Mouse (Mus musculus): ENCODE data around the gene Ppp2r1b.
A peak's percentile ranks its signal among the peaks of the same experiment; 100 is the strongest.
"Not testable (repeated sequence)": the region's sequence is repeated elsewhere in the genome, so short reads cannot be mapped to it uniquely, and the experiment has no call there.

The Ppp2r1b gene

DNA sequence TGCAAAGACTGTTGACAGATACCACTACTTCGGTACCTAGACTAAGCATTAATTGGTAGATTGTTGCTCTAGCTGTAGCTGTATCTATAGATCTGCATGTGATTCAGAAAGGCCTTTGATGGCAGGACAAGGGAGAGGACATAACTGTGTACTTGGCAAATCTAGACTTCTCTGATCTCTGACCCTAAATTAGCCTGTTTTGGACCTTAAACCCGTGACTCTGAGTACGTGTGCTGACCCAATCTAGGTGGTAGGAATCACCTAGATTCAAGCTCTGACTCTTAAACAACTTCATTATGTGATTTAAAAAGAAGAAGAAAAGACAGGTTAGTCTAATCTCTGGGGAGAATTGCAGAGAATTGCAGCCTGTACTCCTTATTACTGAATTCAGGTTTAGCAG lies at the start of gene Ppp2r1b:
Gene Ppp2r1b, plus strand, starts transcription at position 221 of the 400 bp plus-strand sequence.
- DNase-seq = no peak

DNA sequence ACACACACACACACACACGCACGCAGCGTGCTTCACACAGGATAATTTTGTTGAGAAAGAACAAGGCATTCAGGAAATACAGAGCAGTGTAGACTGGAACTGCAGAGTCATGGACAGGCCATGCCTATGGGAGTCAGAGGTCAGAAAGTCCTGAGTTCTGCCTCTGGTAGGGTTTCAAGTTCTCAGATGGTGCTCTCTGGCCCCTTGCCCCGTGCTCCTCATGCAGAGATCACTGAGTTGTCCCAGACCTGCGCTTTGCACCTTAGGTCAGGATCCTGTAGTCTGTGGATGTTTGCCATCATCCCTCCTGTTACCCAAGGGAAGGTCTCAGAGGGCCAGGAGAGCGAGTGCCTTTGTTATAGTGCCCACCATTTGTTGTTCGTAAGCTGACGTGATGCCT lies 48.3 kb upstream of the Ppp2r1b start:
- DNase-seq = no peak

DNA sequence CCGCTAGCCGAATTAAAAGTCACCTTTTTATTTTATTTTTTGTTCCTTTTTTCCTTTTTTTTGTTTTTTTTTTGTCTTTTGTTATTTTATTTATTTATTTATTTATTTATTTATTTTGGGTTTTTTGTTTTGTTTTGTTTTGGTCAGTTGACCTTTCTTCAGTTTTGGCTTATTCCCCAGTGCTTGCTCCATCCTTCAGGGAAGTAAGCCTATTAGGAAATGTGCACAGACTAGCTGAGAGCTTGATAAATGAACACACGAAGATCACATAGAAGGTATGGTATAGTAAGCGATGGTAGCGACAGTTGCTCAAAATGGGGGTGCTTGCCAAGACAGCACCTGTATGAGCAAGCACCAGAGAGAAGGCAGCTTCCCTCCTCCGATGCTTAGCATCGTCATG lies 47.5 kb upstream of the Ppp2r1b start:
- no peak for DNase-seq

DNA sequence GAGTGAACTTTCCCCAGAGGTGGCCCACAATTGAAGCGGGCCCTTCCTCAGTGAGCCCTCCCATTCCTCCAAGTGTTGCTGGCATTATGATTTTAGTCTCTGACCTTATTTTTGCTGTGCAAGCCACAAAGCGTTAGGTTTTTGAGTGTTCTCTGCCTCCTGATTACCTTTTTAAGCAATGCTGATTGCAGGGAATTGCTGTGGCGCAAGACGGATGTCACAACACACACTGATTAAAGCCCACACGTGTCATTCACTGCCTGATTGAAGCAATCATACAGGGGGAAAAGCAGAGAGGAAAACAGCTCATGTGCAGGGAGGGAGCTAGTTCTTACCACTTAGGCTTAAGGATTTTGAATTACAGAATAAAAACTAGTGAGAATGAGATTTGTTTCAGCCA lies 46.7 kb upstream of the Ppp2r1b start:
- DNase-seq = no peak

DNA sequence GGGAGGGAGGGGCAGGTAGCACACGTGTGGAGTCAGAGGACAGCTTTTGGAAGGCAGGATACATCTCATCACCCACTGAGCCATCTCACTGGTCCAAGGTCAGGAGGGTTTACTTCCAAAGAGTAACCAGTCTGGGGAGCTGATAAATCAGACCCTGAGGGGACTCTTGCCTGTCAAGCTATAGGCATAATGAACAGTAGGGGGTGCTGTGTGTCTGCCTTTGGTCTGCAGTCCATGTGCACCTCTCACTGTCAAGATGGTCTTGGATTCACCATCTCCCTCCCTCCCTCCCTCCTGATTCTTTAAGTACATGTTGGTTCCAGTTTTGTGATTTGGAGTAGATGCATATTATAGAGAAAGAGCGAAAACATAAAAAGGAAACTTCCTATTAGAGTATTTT lies 44.1 kb upstream of the Ppp2r1b start:
- DNase-seq = peak; percentile 59 to 63

DNA sequence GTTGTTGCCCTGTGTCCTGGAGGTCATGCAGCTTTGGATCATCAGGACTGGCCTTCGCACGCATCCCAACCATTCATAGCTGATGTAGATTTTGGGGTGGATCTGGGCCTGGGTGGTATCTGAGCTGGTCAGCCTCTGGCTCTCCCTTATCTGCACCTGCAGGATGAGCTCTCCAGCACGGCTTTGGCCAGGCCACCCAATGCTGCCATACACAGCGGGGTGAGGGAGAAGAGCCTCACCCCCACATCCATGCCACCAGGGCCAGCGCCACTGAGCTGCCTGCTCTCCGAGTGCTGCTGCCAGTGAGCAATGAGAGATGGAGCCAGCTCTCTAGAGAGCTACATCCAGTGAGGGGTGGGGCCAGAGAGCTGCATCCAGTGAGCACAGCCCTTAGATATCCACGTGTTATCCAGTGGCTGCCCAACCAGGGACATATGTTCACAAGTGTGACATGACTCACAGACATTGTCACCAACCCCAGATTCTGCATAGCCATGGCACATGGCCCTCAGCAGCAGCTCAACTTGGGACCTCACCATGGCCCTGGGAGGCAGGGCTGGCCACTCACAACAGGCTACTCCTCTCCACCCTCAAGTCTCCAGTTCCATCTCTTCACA lies 41.9 kb upstream of the Ppp2r1b start:
- no peak for DNase-seq

DNA sequence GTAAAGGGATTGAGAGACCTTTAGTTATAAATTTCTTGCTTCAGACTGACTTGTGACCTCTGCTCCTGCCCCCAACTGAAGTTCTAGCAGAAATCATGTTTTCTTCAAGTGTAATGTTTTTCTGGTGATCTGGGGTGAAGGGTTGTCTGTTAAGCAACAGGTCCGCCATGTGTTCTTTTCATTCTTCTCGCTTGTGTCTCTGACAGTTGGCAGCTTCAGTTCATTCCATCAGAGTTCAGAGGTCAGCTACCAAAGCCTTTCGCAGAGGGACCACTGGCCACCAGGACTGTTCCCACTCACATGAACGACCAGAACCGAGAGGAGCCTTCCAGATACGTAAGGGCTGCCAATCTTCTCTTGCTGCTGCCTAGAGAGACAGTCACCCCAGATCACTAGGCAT lies 36.6 kb upstream of the Ppp2r1b start:
- DNase-seq = no peak

DNA sequence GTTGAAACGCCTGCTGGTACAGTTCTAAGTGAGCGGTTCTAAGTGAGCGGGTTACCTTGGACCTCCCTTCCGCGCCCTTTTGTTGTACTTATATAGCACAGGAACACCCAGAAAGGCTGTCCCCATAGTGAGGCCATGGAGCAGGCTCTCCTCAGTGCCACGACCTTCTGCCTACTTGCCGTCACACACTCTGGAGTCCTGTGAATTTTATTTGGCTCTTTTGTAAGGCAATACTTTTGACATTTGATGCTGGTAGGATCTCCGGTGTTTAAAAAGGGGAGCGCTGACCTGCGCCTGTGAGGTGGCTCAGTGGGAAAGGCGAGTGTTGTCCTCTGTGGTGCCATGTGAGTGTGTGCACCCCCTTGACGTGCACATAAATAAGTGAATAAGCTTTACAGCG lies 36.0 kb upstream of the Ppp2r1b start:
- no peak for DNase-seq

DNA sequence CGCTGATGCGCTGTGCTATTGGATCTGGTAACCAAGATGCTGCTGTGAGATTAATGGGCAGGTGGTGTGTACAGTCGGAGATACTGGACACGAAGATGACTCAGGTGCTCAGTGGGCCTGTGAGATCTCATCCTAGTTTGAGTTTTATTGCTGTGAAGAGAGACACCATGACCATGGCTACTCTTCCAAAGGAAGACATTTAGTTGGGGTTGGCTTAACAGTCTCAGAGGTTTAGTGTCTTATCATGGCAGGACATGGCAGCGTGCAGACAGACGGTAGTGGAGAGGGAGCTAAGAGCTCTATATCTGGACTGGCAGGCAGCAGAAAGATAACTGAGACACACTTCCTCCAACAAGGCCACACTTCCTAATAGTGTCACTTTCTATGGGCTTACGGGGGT lies 33.9 kb upstream of the Ppp2r1b start:
- DNase-seq = no peak

DNA sequence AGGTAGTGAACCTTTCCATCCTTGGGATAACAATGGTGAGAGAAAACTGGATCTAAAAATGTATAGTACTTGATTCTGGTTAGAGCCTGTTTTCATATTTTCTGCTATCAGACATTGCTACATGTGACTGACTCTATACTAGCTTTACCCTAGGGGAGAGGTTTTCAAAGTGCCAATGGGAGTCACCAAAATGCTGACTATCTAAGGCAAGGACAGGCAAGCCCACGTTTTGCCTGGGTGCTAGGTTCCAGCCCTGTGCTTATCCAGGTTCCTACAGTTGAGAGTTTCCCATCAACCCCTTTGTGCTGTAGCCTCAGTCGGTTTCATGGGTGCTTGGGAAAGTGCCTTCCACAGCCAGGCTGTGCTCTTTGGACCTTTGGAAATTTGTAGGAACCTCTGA lies 33.4 kb upstream of the Ppp2r1b start:
- DNase-seq = no peak

DNA sequence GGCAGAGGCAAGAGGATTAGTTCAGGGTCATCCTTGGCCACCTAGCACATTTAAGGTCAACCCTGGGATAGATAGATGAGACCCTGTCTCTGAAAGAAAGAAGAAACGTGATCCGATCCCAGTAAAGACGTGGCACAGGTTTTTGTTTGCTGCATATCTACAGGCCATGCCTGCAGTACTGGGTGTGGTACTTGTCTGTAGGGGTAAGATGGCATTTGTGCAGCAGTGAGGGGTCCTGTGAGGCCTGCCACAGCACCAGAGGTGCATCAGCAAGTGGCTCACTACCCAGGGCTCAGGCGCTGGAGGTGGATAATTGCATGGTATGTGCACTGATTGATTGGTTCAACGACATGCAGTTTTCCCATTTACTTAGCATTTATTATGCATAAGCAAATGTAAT lies 31.3 kb upstream of the Ppp2r1b start:
- no peak for DNase-seq

DNA sequence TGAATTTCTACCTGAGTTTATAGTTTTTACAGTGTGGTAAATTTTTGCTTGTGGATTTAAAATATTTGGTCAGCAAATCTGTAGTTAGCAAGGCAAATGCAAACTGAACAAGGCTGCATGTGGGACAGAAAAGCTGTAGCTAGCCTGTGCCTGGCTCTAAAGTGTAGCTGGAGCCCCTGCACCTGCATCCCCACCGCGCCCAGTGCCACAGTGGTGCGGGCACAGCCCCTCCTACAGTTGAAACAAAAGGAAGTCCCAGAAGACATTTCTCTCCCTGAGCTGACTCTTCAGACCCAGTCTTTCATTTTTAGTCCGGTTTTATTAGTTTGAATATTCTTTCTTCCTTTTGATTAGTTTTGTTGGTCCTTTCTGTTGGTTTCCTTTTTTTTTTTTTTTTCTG lies 29.4 kb upstream of the Ppp2r1b start:
- DNase-seq = no peak

DNA sequence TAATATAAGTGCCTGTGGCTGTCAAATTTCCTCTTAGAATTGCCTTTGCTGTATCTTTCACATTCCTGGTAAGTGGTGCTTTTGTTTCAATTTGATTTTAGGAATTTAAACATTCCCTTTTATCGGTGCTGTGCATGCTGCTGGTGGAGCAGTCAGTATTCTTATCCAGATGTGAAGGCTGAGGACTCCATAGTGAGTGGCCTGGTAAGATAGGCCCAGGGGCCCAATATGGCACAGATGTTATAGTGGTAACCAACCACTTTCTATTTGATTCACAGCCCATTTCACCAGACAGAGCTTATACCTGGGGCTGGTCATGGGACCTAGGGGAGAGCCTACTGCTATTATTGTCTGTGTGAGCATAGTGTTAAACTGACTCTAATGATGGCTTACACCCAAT lies 28.6 kb upstream of the Ppp2r1b start:
- DNase-seq = no peak

DNA sequence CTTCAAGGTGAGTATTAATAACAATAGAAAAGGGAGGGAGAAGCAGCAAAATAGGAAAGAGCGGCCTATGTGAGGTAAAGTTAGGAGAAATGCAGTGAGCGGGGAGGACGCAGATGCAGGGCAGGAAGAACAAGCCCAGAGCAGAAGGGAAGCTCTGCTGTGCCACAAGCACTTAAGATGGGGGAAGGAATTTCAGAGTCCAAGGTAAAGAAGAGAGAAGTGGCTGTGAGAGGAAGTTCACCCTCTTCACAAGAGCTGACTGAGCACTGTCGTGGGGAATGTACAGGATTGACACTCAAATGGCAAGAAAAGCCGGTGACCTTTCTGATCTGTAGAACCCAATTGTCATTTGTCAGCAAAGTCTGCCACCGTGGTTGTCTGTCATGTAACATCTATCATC lies 27.1 kb upstream of the Ppp2r1b start:
- DNase-seq = no peak

DNA sequence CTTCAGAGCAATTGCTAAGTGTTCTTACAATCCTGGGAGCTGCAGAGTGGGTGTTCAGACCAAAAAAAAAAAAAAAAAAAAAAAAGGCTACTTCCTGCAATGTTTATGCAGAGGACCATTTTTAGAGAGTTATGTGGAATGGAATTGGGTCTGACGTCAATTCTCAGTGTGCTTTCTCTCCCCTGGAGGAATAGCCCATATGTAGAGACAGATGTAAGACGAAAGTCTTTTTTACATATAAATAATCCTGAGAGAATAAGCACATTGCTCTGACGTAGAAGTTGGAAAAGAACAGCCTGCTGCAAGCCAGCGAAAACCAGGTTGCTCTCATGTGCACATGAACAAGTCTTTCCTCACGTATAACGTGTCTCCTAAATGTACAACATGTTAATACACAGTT lies 25.4 kb upstream of the Ppp2r1b start:
- no peak for DNase-seq

DNA sequence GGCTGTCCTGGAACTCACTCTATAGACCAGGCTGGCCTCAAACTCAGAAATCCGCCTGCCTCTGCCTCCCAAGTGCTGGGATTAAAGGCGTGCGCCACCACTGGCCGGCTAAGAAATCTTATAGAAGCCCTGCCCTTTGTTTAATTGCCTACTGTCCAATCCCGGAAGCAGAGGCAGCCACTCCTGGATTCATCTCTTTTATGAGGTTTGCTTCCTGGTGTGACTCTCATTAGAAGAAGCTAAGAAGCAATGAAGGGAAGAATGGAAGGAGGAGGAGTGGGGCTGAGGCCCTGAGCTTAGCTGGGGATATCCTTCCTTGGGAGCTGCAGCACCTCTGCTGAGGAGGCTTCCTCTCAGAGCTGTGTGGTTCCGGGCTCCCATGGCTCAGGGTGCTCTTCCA lies 23.4 kb upstream of the Ppp2r1b start:
- no peak for DNase-seq

DNA sequence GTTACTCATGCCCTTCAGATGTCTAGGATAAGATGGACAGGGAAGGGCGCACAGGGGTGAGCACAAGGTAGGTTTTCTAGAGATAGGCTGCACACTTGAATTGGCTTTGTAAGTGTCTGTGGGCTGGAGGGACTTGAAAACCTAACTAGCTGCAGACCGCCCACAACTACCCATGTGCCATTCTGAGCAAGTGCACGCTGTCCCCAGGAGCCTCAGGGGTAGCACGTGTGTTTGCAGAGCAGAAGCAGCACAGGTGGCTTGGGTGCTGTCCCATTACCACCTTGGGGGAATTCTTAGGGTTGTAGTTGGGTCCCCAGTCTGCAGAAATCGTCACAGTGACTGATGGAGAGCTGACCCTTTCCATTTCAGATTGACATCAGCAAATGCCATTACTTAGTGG lies 22.9 kb upstream of the Ppp2r1b start:
- DNase-seq = no peak

DNA sequence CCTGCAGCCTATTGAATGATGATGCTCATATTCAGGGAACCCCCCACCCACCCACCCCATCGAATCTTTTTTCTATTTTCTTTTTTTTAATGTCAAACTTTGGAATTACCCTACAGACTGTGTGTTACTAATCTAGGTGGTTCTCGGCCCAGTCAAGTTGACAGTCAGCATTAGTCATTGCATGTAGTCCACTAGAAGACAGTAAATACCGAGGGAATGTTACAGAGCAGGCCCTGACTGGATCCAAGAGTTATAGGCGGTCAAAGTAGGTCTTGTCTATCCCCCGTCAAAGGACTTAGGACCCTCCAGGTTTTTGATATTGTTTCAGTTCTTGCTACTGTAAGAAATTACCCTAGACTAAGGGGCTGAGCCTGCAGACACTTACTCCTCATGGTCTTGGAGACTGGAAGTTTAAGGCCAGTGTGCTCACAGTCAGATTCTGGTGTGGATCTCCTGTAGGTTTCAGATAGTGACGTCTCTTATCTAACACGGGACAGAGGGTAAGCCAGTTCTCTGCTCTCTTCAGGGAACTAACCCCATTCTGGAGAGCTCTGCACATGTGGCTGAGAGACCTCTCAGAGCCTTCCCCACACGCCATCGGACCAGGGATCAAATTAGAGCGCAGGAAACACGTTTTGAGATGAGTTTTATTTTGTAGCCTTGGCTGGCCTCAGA lies 21.2 kb upstream of the Ppp2r1b start:
- no peak for DNase-seq

DNA sequence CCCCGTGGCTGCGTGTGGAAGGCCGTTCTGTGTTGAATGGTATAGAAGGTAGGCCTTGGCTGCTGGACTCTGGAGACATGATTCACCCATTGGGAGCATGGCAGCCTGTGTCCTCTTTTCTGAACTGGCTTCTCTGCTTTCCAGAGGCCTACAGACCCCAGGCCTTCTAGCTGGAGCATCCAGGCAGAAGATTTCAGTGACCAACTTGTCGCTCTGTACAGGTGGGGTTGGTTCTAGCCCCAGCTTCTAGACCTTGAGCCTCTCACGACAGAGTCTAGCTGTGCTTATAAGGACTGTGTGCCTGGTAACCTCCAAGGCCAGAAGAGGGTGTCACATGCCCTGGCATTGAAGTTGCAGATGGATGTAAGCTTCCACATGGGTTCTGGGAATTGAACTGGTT lies 13.6 kb upstream of the Ppp2r1b start:
- DNase-seq = no peak

DNA sequence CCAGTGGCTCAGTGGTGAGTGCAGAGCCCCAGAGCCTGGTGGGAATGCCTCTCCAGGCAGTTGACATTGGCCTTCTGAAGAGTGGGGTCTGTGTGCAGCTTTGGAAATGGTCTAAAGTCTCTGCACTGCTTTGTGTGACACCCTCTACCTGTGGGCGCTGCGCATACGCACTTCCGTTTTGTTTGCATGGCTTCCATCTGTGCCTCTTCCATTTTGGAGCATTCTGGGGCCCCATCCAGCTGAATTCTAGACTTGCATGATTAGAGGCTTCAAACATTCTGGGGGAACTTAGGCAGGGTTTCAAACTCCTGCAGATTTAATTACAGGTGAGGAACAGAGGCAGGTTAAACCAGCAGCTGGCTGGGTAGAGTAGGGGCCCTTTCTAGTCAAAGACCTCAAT lies 12.9 kb upstream of the Ppp2r1b start:
- DNase-seq = no peak

DNA sequence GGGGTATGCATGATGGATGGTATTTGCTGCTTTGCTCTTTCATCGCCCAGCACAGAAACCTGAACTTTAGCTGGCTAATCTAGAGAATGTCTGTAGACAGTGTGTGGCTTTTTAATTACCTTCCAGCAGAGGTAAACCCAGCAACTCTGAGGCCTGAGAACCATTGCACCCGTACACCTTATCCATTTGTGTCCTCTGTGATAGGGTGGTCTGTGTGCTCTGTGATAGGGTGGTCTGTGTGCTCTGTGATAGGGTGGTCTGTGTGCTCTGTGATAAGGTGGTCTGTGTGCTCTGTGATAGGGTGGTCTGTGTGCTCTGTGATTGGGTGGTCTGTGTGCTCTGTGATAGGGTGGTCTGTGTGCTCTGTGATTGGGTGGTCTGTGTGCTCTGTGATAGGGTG lies 12.5 kb upstream of the Ppp2r1b start:
- DNase-seq = not testable (repeated sequence)

DNA sequence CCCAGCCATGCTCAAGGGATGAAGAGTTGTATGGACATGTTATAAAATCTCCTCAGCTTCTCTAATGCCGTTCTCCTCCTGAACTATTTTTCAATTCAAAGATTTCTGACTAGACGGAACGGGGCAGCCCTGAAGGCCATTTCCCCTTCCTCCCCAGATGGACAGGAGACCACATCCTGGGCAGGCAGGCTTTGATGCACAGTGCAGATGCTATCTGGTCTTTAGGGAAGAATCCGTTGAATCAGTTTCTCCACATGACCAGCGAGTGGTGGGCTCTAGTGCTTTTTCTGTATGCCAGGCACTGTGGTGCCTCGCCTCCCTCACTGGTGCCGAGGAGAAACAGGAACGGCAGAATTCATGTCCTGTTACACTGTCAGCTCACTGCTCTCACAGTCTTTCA lies 11.3 kb upstream of the Ppp2r1b start:
- DNase-seq = no peak

DNA sequence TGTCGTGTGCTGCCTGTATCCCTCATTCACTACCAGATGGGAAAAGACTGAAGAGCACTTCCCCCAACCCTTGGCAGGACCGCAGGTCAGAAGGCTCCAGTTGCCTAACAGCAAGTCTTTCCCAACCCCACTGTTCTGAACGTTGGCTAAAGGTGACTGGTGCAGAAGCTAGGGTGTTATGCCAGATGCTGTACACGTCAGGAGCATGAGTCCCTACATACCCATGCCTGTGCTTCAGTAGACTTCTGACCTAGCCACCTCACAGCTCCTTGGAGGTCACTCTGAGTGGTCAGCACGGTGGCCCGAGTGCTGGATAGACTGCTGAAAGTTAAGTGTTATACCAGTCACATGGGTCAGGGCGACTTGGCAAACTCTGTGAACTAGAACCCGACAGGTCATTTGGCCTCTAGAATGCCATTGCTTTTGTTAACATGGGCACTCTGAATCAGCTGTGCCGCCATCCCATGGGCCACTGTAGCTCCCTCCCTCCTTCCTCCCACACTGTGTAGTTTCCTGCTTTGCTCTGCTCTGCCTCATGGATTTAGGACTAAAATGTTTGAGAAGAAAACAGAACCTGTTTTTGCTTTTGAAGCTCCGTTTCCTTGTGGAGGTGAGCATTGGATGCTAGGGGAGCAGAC lies 9.9 kb upstream of the Ppp2r1b start:
- no peak for DNase-seq

DNA sequence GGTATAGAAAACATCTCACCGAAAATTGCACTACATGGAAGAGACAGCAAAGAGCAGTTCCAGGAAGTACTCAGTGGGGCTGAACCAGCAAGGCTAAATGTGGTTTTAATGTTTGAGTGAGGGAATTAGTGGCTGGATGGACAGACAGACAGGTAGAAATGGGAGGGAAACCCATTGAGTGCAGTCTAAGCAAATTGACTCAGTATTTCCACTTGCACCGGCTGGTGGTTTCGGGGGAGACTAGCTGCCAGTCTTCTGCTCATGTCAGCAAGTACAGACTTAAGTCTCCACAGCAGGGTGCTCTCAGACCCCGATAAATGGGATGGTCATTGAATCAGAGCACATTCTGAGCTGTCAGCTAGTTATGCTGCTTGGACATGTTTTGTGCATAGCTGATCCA lies 9.0 kb upstream of the Ppp2r1b start:
- no peak for DNase-seq

Data from cerebellum, postnatal 14 days (tissue).